Mouse (Mus musculus) thymus, adult 2 months (tissue): ENCODE results near the gene Tmem127. TPM values are rescaled to one million over a fixed set of nuclear protein-coding genes. Genes with fewer than 3 reads are reported as not detected.
"Not testable (repeated sequence)": the region's sequence is repeated elsewhere in the genome, so short reads cannot be mapped to it uniquely, and the experiment has no call there.

Experiments used
- DNase-seq: peaks from one replicate; pipeline ENCODE4 v3.0.0; 2021
- H3K27ac ChIP-seq: fragments of 200-500 bp; 2 replicates; pipeline ENCODE4 v1.5.1; 2012; ENCODE audit warnings: low read length, control low read depth; ENCODE audit not compliant: control insufficient read depth, insufficient read depth
- H3K27me3 ChIP-seq: fragments of 200-500 bp; 2 replicates; pipeline ENCODE4 v1.6.1; 2012; ENCODE audit warnings: mild to moderate bottlenecking, low read length, moderate library complexity, mixed read lengths; ENCODE audit not compliant: control insufficient read depth, insufficient read depth
- H3K36me3 ChIP-seq: fragments of 200-500 bp; 2 replicates; pipeline ENCODE4 v1.6.1; 2012; ENCODE audit warnings: mild to moderate bottlenecking, low read length, moderate library complexity; ENCODE audit not compliant: control insufficient read depth, insufficient read depth
- H3K4me1 ChIP-seq: fragments of 200-500 bp; replicated peaks from 2 replicates; pipeline ENCODE4 v1.6.1; 2012; ENCODE audit warnings: low read length; ENCODE audit not compliant: control insufficient read depth, insufficient read depth
- H3K4me3 ChIP-seq: fragments of 200-500 bp; 2 replicates; pipeline ENCODE4 v1.5.1; 2012; ENCODE audit warnings: mild to moderate bottlenecking, low read length, control low read depth, moderate library complexity; ENCODE audit not compliant: control insufficient read depth, insufficient read depth
- CTCF ChIP-seq: fragments of 200-500 bp; IDR thresholded peaks from 2 replicates; pipeline ENCODE4 v1.5.1; 2012; ENCODE audit warnings: mild to moderate bottlenecking, control low read depth, low read length, moderate library complexity, borderline replicate concordance; ENCODE audit not compliant: control insufficient read depth, poor library complexity, insufficient read depth; ENCODE audit errors: extremely low read depth
- POLR2A ChIP-seq: fragments of 200-500 bp; IDR thresholded peaks from 2 replicates; pipeline ENCODE4 v1.6.1; 2012; ENCODE audit warnings: mild to moderate bottlenecking, low read length, control low read depth, moderate library complexity; ENCODE audit not compliant: control insufficient read depth, poor library complexity, insufficient read depth; ENCODE audit errors: extremely low read depth
- WGBS: fragments of 180-500 bp; shearing (Covaris S2); methylation state at CpG from one replicate; pipeline ENCODE4 v1.1.7; 2018; 5-methylcytosine and 5-hydroxymethylcytosine counted together
- polyA plus RNA-seq: library from polyadenylated mRNA; depleted of rRNA; stranded (reverse); fragments of >200 nt; gene quantifications from 2 replicates; pipeline ENCODE4 v1.2.3, GENCODE M21; 2012

Tmem127 gene
- polyA plus RNA-seq, 1 experiment: 140 TPM

- 100% methylated on average over 1 of the region's 1 CpGs for WGBS
- Histone ChIP-seq H3K36me3 (peaks cover 43% of the 10 kb centered on the region), H3K27ac (no peak overlapping the region)
Measured at GRCm38 (mm10) chr2:127298056-127298455, 50.3 kb downstream of the Tmem127 start.

GRCm38 (mm10) chr2:127300701-127301100 lies 53.0 kb downstream of the Tmem127 start:
- no peak overlapping the region for H3K27ac ChIP-seq
- no peak for DNase-seq
- H3K4me3 ChIP-seq: no peak overlapping the region
- H3K36me3 ChIP-seq: peaks cover 28% of the 10 kb centered on the region
- no peak for TF ChIP-seq POLR2A
- no peak for TF ChIP-seq CTCF
- WGBS: 85% methylated on average over 3 of the region's 3 CpGs
- no peaks in the 10 kb centered on the region for H3K4me1 ChIP-seq
- H3K27me3 ChIP-seq: no peaks in the 10 kb centered on the region

More at GRCm38 (mm10) chr2:127298056-127298455, 50.3 kb downstream of the Tmem127 start:
- no peak overlapping the region for H3K4me3 ChIP-seq
- no peak for TF ChIP-seq POLR2A
- no peak for TF ChIP-seq CTCF
- no peak for DNase-seq
- no peaks in the 10 kb centered on the region for H3K4me1 ChIP-seq
- no peaks in the 10 kb centered on the region for H3K27me3 ChIP-seq

- Histone ChIP-seq H3K4me3 (no peak overlapping the region), H3K4me1 (no peaks in the 10 kb centered on the region), H3K36me3 (peaks cover 17% of the 10 kb centered on the region), H3K27ac (no peak overlapping the region), H3K27me3 (no peaks in the 10 kb centered on the region)
- DNase-seq: no peak
- TF ChIP-seq POLR2A (no peak), CTCF (no peak)
- 85% methylated on average over 3 of the region's 3 CpGs for WGBS
Measured at GRCm38 (mm10) chr2:127301883-127302282, 54.2 kb downstream of the Tmem127 start.

GRCm38 (mm10) chr2:127304192-127304591 lies 56.5 kb downstream of the Tmem127 start:
- not testable (repeated sequence) for H3K27ac ChIP-seq, H3K4me1 ChIP-seq, DNase-seq, H3K36me3 ChIP-seq, H3K4me3 ChIP-seq, H3K27me3 ChIP-seq
- WGBS: 96% methylated on average over 4 of the region's 4 CpGs

- no peak for DNase-seq
- H3K36me3 ChIP-seq: no peaks in the 10 kb centered on the region
- WGBS: 94% methylated on average over 3 of the region's 3 CpGs
- H3K27me3 ChIP-seq: no peaks in the 10 kb centered on the region
- H3K27ac ChIP-seq: no peak overlapping the region
- TF ChIP-seq CTCF (no peak), POLR2A (no peak)
- no peaks in the 10 kb centered on the region for H3K4me1 ChIP-seq
- H3K4me3 ChIP-seq: no peak overlapping the region
Measured at GRCm38 (mm10) chr2:127304609-127305210, 57.0 kb downstream of the Tmem127 start.

GRCm38 (mm10) chr2:127306123-127306522 lies 58.4 kb downstream of the Tmem127 start:
- no peaks in the 10 kb centered on the region for H3K36me3 ChIP-seq
- TF ChIP-seq CTCF (no peak), POLR2A (no peak)
- 0 out of 2 replicates have a peak, but pooled peaks cover 2% of the 10 kb centered on the region for H3K4me1 ChIP-seq
- H3K27ac ChIP-seq: no peak overlapping the region
- DNase-seq: no peak
- no peak overlapping the region for H3K4me3 ChIP-seq
- H3K27me3 ChIP-seq: no peaks in the 10 kb centered on the region

GRCm38 (mm10) chr2:127307179-127307578 lies 59.5 kb downstream of the Tmem127 start:
- 58% methylated on average over 3 of the region's 3 CpGs for WGBS
- H3K36me3 ChIP-seq: no peaks in the 10 kb centered on the region
- TF ChIP-seq POLR2A: no peak
- TF ChIP-seq CTCF: no peak
- no peak for DNase-seq
- H3K4me3 ChIP-seq: no peak overlapping the region
- no peak overlapping the region for H3K27ac ChIP-seq
- 0 out of 2 replicates have a peak, but pooled peaks cover 2% of the 10 kb centered on the region for H3K4me1 ChIP-seq
- H3K27me3 ChIP-seq: no peaks in the 10 kb centered on the region
